Mouse (Mus musculus) MEL (cell line): ENCODE results near the gene Ehd3. TPM values are rescaled to one million over a fixed set of nuclear protein-coding genes. Genes with fewer than 3 reads are reported as not detected.

Experiments used
- DNase-seq: peaks from one replicate; pipeline ENCODE4 v3.0.0; 2011; ENCODE audit warnings: low read depth, low spot score
- H3K27ac ChIP-seq: 2 replicates; pipeline ENCODE4 v1.5.1; 2012; ENCODE audit warnings: low read depth, mild to moderate bottlenecking, control low read depth, low read length, moderate library complexity; ENCODE audit not compliant: control insufficient read depth
- H3K27me3 ChIP-seq, 2 experiments: fragments of 150-350 bp in 1 of 2; sonication (generic) in 1 of 2; 2 replicates each; pipeline ENCODE4 v1.6.1; 2012; ENCODE audit warnings: low read length in 2 of 2, mild to moderate bottlenecking in 2 of 2, improper control_type of control experiment in 1 of 2, moderate library complexity in 1 of 2; ENCODE audit not compliant: insufficient read depth in 2 of 2, control insufficient read depth in 1 of 2
- H3K36me3 ChIP-seq, 2 experiments: 2 replicates each; pipeline ENCODE4 v1.6.1; 2012 to 2014; ENCODE audit warnings: low read length in 2 of 2, improper control_type of control experiment in 1 of 2, inconsistent platforms in 1 of 2, mild to moderate bottlenecking in 1 of 2; ENCODE audit not compliant: insufficient read depth in 2 of 2, control insufficient read depth in 1 of 2
- H3K4me1 ChIP-seq, 2 experiments: fragments of 150-350 bp in 1 of 2; sonication (generic) in 1 of 2; 2 replicates each; pipeline ENCODE4 v1.6.1; 2012; ENCODE audit warnings: low read length in 2 of 2, improper control_type of control experiment in 1 of 2, mild to moderate bottlenecking in 1 of 2; ENCODE audit not compliant: insufficient read depth in 2 of 2, control insufficient read depth in 1 of 2
- H3K4me3 ChIP-seq, 2 experiments: fragments of 150-350 bp in 1 of 2; sonication (generic) in 1 of 2; 2 replicates each; pipeline ENCODE4 v1.5.1; 2012; ENCODE audit warnings: low read depth in 2 of 2, low read length in 2 of 2, mild to moderate bottlenecking in 2 of 2, moderate library complexity in 2 of 2, control low read depth in 1 of 2, improper control_type of control experiment in 1 of 2; ENCODE audit not compliant: control insufficient read depth in 1 of 2, insufficient read depth in 1 of 2
- H3K79me2 ChIP-seq: 2 replicates; pipeline ENCODE4 v1.6.1; 2012; ENCODE audit warnings: mild to moderate bottlenecking, low read length, moderate library complexity; ENCODE audit not compliant: control insufficient read depth, poor library complexity, insufficient read depth
- H3K9ac ChIP-seq: 2 replicates; pipeline ENCODE4 v1.6.1; 2012; ENCODE audit warnings: low read depth, mild to moderate bottlenecking, control low read depth, low read length, moderate library complexity; ENCODE audit not compliant: control insufficient read depth, poor library complexity, severe bottlenecking
- H3K9me3 ChIP-seq: fragments of 150-350 bp; sonication (generic); replicated peaks from 2 replicates; pipeline ENCODE4 v1.6.1; 2012; ENCODE audit warnings: mild to moderate bottlenecking, low read length, improper control_type of control experiment, moderate library complexity; ENCODE audit not compliant: insufficient read depth
- BHLHE40 ChIP-seq: IDR thresholded peaks from 2 replicates; pipeline ENCODE4 v1.6.1; 2012; ENCODE audit warnings: low read depth, mild to moderate bottlenecking, inconsistent platforms, low read length, improper control_type of control experiment, borderline replicate concordance
- CHD2 ChIP-seq: IDR thresholded peaks from 2 replicates; pipeline ENCODE4 v1.6.1; 2011; ENCODE audit warnings: low read length, improper control_type of control experiment
- E2F4 ChIP-seq: IDR thresholded peaks from 2 replicates; pipeline ENCODE4 v1.6.1; 2011; ENCODE audit warnings: low read depth, low read length, improper control_type of control experiment, borderline replicate concordance
- ELF1 ChIP-seq: IDR thresholded peaks from 2 replicates; pipeline ENCODE4 v1.6.1; 2014; ENCODE audit warnings: low read depth, mild to moderate bottlenecking, inconsistent platforms, low read length, improper control_type of control experiment, moderate library complexity
- EP300 ChIP-seq, 2 experiments: IDR thresholded peaks; 2 replicates each; pipeline ENCODE4 v1.6.1; 2011; ENCODE audit warnings: improper control_type of control experiment in 2 of 2, low read length in 2 of 2, low read depth in 1 of 2, mild to moderate bottlenecking in 1 of 2
- ETS1 ChIP-seq: IDR thresholded peaks from 2 replicates; pipeline ENCODE4 v1.6.1; 2012; ENCODE audit warnings: low read depth, mild to moderate bottlenecking, inconsistent platforms, low read length, improper control_type of control experiment, moderate library complexity
- GABPA ChIP-seq: IDR thresholded peaks from 2 replicates; pipeline ENCODE4 v1.6.1; 2012; ENCODE audit warnings: low read depth, mild to moderate bottlenecking, inconsistent platforms, low read length, improper control_type of control experiment, moderate library complexity
- GATA1 ChIP-seq: IDR thresholded peaks from 2 replicates; pipeline ENCODE4 v1.6.1; 2011; ENCODE audit warnings: low read depth, low read length, improper control_type of control experiment
- JUND ChIP-seq: IDR thresholded peaks from 2 replicates; pipeline ENCODE4 v1.6.1; 2011; ENCODE audit warnings: low read depth, mild to moderate bottlenecking, improper control_type of control experiment, low read length
- MAFK ChIP-seq: IDR thresholded peaks from 2 replicates; pipeline ENCODE4 v1.6.1; 2011; ENCODE audit warnings: low read depth, mild to moderate bottlenecking, low read length, improper control_type of control experiment, borderline replicate concordance
- MAZ ChIP-seq: IDR thresholded peaks from 2 replicates; pipeline ENCODE4 v1.6.1; 2012; ENCODE audit warnings: low read depth, mild to moderate bottlenecking, inconsistent platforms, low read length, improper control_type of control experiment
- MXI1 ChIP-seq: IDR thresholded peaks from 2 replicates; pipeline ENCODE4 v1.6.1; 2011; ENCODE audit warnings: mild to moderate bottlenecking, low read depth, low read length, improper control_type of control experiment
- MYB ChIP-seq: IDR thresholded peaks from 2 replicates; pipeline ENCODE4 v1.6.1; 2011; ENCODE audit warnings: mild to moderate bottlenecking, low read depth, low read length, improper control_type of control experiment
- NELFE ChIP-seq: IDR thresholded peaks from 2 replicates; pipeline ENCODE4 v1.6.1; 2011; ENCODE audit warnings: low read depth, low read length, improper control_type of control experiment
- NRF1 ChIP-seq: IDR thresholded peaks from 2 replicates; pipeline ENCODE4 v1.6.1; 2014; ENCODE audit warnings: low read depth, mild to moderate bottlenecking, inconsistent platforms, low read length, improper control_type of control experiment, moderate library complexity; ENCODE audit not compliant: poor library complexity, insufficient read depth, severe bottlenecking
- RCOR1 ChIP-seq: IDR thresholded peaks from 2 replicates; pipeline ENCODE4 v1.6.1; 2012; ENCODE audit warnings: low read depth, mild to moderate bottlenecking, inconsistent platforms, low read length, improper control_type of control experiment
- SIN3A ChIP-seq: IDR thresholded peaks from 2 replicates; pipeline ENCODE4 v1.6.1; 2012; ENCODE audit warnings: low read length, improper control_type of control experiment, inconsistent platforms
- SMC3 ChIP-seq: IDR thresholded peaks from 2 replicates; pipeline ENCODE4 v1.6.1; 2011; ENCODE audit warnings: low read depth, low read length, improper control_type of control experiment
- TBP ChIP-seq: IDR thresholded peaks from 2 replicates; pipeline ENCODE4 v1.8.0; 2011; ENCODE audit warnings: low read depth, low read length, improper control_type of control experiment
- TCF12 ChIP-seq: IDR thresholded peaks from 2 replicates; pipeline ENCODE4 v1.6.1; 2014; ENCODE audit warnings: low read depth, mild to moderate bottlenecking, inconsistent platforms, low read length, improper control_type of control experiment, moderate library complexity
- UBTF ChIP-seq: IDR thresholded peaks from 2 replicates; pipeline ENCODE4 v1.6.1; 2012; ENCODE audit warnings: low read depth, mild to moderate bottlenecking, inconsistent platforms, low read length, improper control_type of control experiment, moderate library complexity, borderline replicate concordance; ENCODE audit not compliant: insufficient read depth
- ZKSCAN1 ChIP-seq: IDR thresholded peaks from 2 replicates; pipeline ENCODE4 v1.6.1; 2012; ENCODE audit warnings: low read depth, mild to moderate bottlenecking, inconsistent platforms, low read length, improper control_type of control experiment, moderate library complexity
- polyA plus RNA-seq, 2 experiments: library from polyadenylated mRNA; stranded (reverse) in 1 of 2; unstranded in 1 of 2; fragments of >175 nt in 1 of 2; fragments of >200 nt in 1 of 2; gene quantifications; 2 replicates each; pipeline versions ENCODE4 v1.2.1 to v1.2.4; 2012; ENCODE audit warnings: low replicate concordance in 2 of 2, low read depth in 1 of 2; ENCODE audit not compliant: insufficient read length in 2 of 2, insufficient read depth in 1 of 2, missing spikeins in 1 of 2
- total RNA-seq: library from RNA; depleted of rRNA; stranded (reverse); fragments of 300-350 nt; gene quantifications from 2 replicates; pipeline ENCODE4 v1.2.3, GENCODE M21; 2012

Ehd3 gene
- total and polyA plus RNA-seq, 3 experiments, result 38.7 to 62.9 TPM; not detected in 1

DNA sequence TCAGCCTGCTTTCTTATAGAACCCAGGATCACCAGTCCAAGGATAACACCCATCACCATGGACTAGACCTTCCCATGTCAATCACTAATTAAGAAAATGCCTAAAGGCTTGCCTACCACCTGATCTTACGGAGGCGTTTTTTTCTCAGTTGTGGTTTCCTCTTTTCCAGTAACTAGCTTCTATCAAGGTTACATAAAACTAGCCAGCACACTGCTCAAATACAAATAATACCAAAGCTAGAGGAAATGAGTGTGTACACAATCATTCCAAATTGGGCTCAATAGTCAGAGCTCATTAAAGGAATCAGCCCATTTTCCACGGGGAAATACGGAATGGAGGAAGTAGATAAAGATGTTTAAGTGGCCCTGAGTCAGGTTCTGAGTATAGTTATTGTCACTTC lies 71.3 kb downstream of the Ehd3 start:
- H3K27me3 ChIP-seq, result no peaks in the 10 kb centered on the region
- no peaks in the 10 kb centered on the region for H3K4me1 ChIP-seq
- no peaks in the 10 kb centered on the region for H3K9me3 ChIP-seq
- H3K27ac ChIP-seq, result no peak overlapping the region
- no peak for TF ChIP-seq EP300 (IDR thresholded peaks at IDR 0.05; ENCODE audit: low read depth in 1 of 2, low read length in 2 of 2)
- no peak for TF ChIP-seq UBTF
- no peak for TF ChIP-seq NRF1
- no peak for TF ChIP-seq ETS1
- TF ChIP-seq MAZ, result no peak
- TF ChIP-seq SMC3, result no peak
- no peak for TF ChIP-seq SIN3A
- TF ChIP-seq BHLHE40, result no peak
- TF ChIP-seq MXI1, result no peak
- no peak for TF ChIP-seq RCOR1
- TF ChIP-seq NELFE, result no peak
- no peak for TF ChIP-seq TBP
- TF ChIP-seq MAFK, result no peak
- TF ChIP-seq GABPA, result no peak
- TF ChIP-seq ZKSCAN1, result no peak
- TF ChIP-seq ELF1, result no peak
- no peak for TF ChIP-seq GATA1
- TF ChIP-seq E2F4, result no peak
- DNase-seq, result no peak
- H3K4me3 ChIP-seq, result no peak overlapping the region
- H3K9ac ChIP-seq, result no peak overlapping the region
- no peaks in the 10 kb centered on the region for H3K36me3 ChIP-seq
- no peaks in the 10 kb centered on the region for H3K79me2 ChIP-seq

DNA sequence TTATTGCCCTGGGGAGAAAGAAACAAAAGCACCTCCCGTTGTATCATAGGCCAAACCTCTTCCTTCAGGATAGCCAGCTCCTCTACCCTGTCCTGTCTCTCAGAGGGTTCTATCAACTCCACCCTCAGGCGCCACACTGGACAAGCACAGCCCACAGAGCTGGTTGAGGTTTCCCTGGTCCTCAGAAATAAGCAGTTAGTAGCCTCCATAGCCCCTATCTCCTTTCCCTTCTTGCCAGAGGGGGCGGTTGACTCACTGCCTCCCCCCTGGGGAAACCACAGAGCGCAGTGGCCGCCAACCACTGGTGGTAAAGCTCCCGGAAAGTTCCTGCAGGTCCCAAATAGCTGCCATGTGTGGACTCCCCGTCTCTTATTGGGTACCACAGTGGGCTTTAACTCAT lies 71.7 kb downstream of the Ehd3 start:
- DNase-seq, result no peak
- no peak overlapping the region for H3K27ac ChIP-seq
- H3K79me2 ChIP-seq, result no peaks in the 10 kb centered on the region
- no peaks in the 10 kb centered on the region for H3K4me1 ChIP-seq
- H3K9me3 ChIP-seq, result no peaks in the 10 kb centered on the region
- no peaks in the 10 kb centered on the region for H3K27me3 ChIP-seq
- no peak overlapping the region for H3K4me3 ChIP-seq
- H3K36me3 ChIP-seq, result no peaks in the 10 kb centered on the region
- no peak overlapping the region for H3K9ac ChIP-seq
- TF ChIP-seq CHD2, result no peak
- TF ChIP-seq MYB, result no peak
- TF ChIP-seq JUND, result no peak
- no peak for TF ChIP-seq TCF12
- 0 out of 4 replicates have a peak, but pooled peaks of 1 of the 2 experiments have one; percentile 16 for TF ChIP-seq EP300 (IDR thresholded peaks at IDR 0.05; ENCODE audit: low read depth in 1 of 2, low read length in 2 of 2)
